Mouse (Mus musculus): ENCODE measurements around the gene Bcl11a. TPM values are rescaled to one million over a fixed set of nuclear protein-coding genes. Genes with fewer than 3 reads are reported as not detected.

The Bcl11a gene
- polyA plus RNA-seq, 1 experiment, result 89.4 TPM

GRCm38 (mm10) chr11:24130186-24130760 is 52.4 kb downstream of the Bcl11a start:
- TF ChIP-seq CTCF (IDR thresholded peaks at IDR 0.05; ENCODE audit: insufficient read depth, low read depth, low read length) (no peak), POLR2A (IDR thresholded peaks at IDR 0.05; ENCODE audit: insufficient read depth, low read depth, low read length) (no peak)
- 41% methylated on average over 7 of the region's 7 CpGs for WGBS
- Histone ChIP-seq H3K4me3 (ENCODE audit: insufficient read depth, low read depth, low read length) (no peak overlapping the region), H3K4me1 (ENCODE audit: control insufficient read depth, insufficient read depth, low read length) (peaks cover 47% of the 10 kb centered on the region), H3K27ac (ENCODE audit: insufficient read depth, low read depth, low read length) (no peak overlapping the region)

DNA sequence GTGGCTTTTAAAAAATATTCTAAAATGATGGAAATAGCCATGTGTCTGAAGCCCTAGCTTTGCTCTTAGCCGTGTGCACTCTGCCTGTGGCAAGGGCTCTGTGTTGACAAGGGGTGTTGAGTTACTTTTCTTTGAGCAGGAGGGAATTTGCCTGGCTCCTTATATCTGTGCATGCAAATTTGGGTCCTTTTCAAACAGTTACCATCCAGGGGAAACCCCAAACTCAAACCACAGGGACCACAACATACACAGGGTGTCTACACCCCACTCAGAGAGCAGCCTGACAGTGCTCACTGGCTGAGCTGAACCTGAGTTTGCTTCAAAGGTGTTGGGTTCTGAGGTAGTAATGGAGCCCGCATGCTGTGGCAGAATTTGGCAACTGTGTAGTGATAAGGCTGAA is 54.0 kb downstream of the Bcl11a start:
- TF ChIP-seq POLR2A (IDR thresholded peaks at IDR 0.05; ENCODE audit: insufficient read depth, low read depth, low read length) (no peak), CTCF (IDR thresholded peaks at IDR 0.05; ENCODE audit: insufficient read depth, low read depth, low read length) (no peak)
- Histone ChIP-seq H3K27ac (ENCODE audit: insufficient read depth, low read depth, low read length) (no peak overlapping the region), H3K4me1 (ENCODE audit: control insufficient read depth, insufficient read depth, low read length) (peaks cover 36% of the 10 kb centered on the region), H3K4me3 (ENCODE audit: insufficient read depth, low read depth, low read length) (no peak overlapping the region)
- WGBS, result 76% methylated on average over 2 of the region's 2 CpGs

DNA sequence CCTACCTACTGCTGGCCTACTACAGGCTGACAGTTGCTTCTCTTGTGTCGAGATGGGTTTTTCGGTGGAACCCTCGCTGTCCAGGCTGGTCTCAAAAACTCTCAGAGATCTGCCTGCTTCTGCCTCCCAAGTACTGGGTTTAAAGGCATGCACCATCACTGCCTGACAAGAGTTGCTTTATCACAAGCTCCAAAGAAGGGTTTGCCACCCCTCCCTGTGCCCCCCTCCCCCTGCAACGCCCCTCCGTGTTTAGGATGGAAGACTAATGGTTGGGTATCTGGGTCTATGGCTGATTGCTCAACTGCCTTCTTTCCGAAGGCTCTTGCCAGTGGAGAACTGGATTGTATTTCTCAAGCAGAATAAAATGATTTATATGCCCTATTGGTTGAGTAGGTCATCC is 54.5 kb downstream of the Bcl11a start:
- TF ChIP-seq CTCF (IDR thresholded peaks at IDR 0.05; ENCODE audit: insufficient read depth, low read depth, low read length) (no peak), POLR2A (IDR thresholded peaks at IDR 0.05; ENCODE audit: insufficient read depth, low read depth, low read length) (no peak)
- H3K4me3 ChIP-seq (ENCODE audit: insufficient read depth, low read depth, low read length), result no peak overlapping the region
- H3K27ac ChIP-seq (ENCODE audit: insufficient read depth, low read depth, low read length), result no peak overlapping the region
- 77% methylated on average over 6 of the region's 6 CpGs for WGBS
- H3K4me1 ChIP-seq (ENCODE audit: control insufficient read depth, insufficient read depth, low read length), result peaks cover 35% of the 10 kb centered on the region

DNA sequence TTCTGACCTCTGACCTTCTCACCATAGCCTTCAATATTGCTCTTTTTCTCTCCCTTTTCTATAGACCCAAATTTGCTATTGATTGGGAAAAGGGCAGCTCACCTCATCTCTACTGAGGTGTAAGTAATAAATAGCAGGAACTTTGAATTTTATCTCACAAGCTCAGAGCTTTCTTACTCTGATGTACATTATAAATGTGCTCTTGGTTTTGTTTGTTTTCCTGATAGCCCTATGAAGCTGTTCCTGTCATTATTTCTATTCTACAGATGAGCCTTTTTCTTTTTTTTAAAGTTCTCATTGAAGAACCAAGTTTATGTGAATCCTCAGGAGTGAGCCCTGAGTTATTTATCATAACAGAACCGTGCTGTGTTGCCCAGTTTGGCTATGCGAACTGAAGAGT is 55.0 kb downstream of the Bcl11a start:
- no peak for TF ChIP-seq CTCF (IDR thresholded peaks at IDR 0.05; ENCODE audit: insufficient read depth, low read depth, low read length)
- 84% methylated on average over 2 of the region's 2 CpGs for WGBS
- Histone ChIP-seq H3K4me3 (ENCODE audit: insufficient read depth, low read depth, low read length) (no peak overlapping the region), H3K4me1 (ENCODE audit: control insufficient read depth, insufficient read depth, low read length) (peaks cover 32% of the 10 kb centered on the region), H3K27ac (ENCODE audit: insufficient read depth, low read depth, low read length) (no peak overlapping the region)

DNA sequence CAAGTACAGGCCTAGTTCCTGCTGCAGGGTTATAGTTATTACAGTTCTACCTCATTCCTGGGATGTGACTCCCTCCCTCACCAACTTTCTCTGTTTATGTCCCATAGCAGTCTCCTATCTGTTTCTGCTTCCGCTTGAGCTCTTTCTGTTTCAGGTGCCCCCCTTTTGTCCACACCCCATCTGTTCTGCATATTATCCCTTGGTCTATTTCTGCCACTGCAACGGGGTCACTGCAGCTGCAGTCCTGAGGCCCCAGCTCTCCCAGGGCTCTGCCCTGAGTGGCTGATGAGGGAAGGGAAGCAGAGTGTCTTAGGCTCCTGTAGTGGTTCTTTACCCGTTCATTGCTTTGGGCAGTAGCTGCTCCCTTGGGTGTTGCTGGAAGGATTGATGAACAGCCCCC is 55.6 kb downstream of the Bcl11a start:
- TF ChIP-seq POLR2A (IDR thresholded peaks at IDR 0.05; ENCODE audit: insufficient read depth, low read depth, low read length) (no peak), CTCF (IDR thresholded peaks at IDR 0.05; ENCODE audit: insufficient read depth, low read depth, low read length) (no peak)
- 69% methylated on average over 3 of the region's 3 CpGs for WGBS
- Histone ChIP-seq H3K4me1 (ENCODE audit: control insufficient read depth, insufficient read depth, low read length) (peaks cover 26% of the 10 kb centered on the region), H3K4me3 (ENCODE audit: insufficient read depth, low read depth, low read length) (no peak overlapping the region), H3K27ac (ENCODE audit: insufficient read depth, low read depth, low read length) (no peak overlapping the region)

DNA sequence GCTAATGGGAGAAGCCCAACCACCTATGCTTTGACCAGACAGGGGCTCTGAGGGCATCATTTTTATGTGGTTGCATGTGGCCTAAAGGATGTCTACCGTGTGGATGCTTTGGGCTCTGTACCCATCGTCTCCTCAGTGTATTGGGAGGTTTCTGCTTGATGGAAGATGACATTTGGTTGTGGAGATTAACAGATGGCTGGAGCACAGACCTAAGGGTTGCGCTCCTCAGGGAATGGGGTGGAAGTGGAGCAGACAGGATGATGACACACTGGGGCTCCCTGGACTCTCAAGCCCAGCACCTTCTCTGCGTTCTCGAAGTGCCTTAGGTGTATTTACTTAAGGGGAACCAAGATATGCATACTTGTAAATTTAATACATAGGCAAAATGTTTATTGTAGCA is 56.1 kb downstream of the Bcl11a start:
- TF ChIP-seq CTCF (IDR thresholded peaks at IDR 0.05; ENCODE audit: insufficient read depth, low read depth, low read length), result no peak
- no peak for TF ChIP-seq POLR2A (IDR thresholded peaks at IDR 0.05; ENCODE audit: insufficient read depth, low read depth, low read length)
- H3K4me3 ChIP-seq (ENCODE audit: insufficient read depth, low read depth, low read length), result no peak overlapping the region
- H3K27ac ChIP-seq (ENCODE audit: insufficient read depth, low read depth, low read length), result no peak overlapping the region
- WGBS, result 85% methylated on average over 5 of the region's 5 CpGs
- H3K4me1 ChIP-seq (ENCODE audit: control insufficient read depth, insufficient read depth, low read length), result peaks cover 25% of the 10 kb centered on the region

DNA sequence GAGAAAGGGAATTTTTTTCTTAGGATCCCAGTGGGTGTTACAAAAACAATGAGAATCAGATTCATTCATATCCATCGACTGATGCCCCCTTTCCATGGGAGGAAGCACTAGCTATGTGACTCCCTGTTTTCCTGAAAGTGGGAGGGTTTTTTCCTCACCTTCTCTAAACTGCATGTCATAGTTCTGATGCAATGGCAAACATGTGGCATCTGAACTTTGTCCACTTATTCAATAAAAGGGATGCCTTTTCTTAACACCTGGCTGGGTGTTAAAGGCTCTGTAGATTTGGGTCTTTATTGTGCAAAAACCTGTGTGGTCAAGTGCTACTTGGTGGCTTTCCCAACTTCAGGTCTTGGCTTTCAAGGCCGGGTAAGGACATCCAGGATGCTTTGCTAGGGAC is 57.4 kb downstream of the Bcl11a start:
- no peak for TF ChIP-seq CTCF (IDR thresholded peaks at IDR 0.05; ENCODE audit: insufficient read depth, low read depth, low read length)
- no peak for TF ChIP-seq POLR2A (IDR thresholded peaks at IDR 0.05; ENCODE audit: insufficient read depth, low read depth, low read length)
- Histone ChIP-seq H3K27ac (ENCODE audit: insufficient read depth, low read depth, low read length) (no peak overlapping the region), H3K4me1 (ENCODE audit: control insufficient read depth, insufficient read depth, low read length) (peaks cover 13% of the 10 kb centered on the region), H3K4me3 (ENCODE audit: insufficient read depth, low read depth, low read length) (no peak overlapping the region)
- WGBS, result 64% methylated on average over 2 of the region's 2 CpGs

DNA sequence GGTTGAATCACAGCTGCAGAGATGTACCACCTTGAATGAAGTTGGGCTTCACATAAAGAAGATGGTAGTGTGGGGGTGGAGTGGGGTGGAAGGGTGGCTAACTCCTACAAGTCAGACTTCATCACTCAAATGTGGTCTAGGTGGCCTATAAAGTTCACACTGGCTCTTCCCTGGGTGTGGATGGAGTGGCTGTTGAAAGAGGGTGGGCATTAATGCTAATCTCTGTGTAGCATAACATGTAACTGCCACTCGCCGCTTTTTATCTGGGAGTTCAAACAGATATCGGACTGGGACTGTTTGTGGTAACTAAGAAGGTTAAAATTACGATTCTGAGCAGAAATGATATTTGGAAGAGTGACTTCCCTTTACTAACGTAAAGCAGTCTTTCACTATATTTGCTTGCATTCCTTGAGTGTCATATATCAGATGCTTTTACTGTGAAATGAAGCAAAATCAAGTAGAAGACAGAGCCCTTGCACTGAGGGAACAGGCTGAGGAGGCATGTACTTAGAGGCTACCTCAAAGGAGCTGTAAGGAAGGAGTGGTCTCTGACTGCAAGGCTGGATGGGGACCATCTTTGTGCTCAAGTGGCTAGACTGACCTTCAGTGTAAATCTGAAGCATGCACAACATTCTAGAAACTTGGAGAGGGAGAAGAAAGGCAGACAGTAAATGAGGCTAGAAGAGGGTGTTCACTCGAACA is 58.4 kb downstream of the Bcl11a start:
- Histone ChIP-seq H3K4me1 (ENCODE audit: control insufficient read depth, insufficient read depth, low read length) (peaks cover 13% of the 10 kb centered on the region), H3K4me3 (ENCODE audit: insufficient read depth, low read depth, low read length) (no peak overlapping the region), H3K27ac (ENCODE audit: insufficient read depth, low read depth, low read length) (no peak overlapping the region)
- no peak for TF ChIP-seq POLR2A (IDR thresholded peaks at IDR 0.05; ENCODE audit: insufficient read depth, low read depth, low read length)
- no peak for TF ChIP-seq CTCF (IDR thresholded peaks at IDR 0.05; ENCODE audit: insufficient read depth, low read depth, low read length)
- 75% methylated on average over 6 of the region's 6 CpGs for WGBS

DNA sequence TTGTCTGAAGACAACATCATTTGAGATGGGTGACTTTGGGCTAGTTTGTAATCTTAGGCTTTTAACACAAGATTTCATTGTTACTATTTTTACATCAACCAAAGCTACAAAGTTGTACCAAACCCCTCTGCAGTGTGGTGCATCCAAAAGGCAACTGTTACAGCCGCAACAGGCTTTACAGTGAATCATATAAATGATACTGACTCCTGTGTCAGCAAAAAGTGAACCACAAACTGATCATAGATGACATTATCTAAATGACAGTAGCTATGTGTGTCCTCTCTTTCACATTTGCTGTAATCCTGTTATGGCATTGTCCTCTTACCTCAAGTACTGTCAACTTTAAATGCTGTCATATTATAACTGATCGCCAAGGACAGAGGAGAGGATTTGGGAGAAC is 60.0 kb downstream of the Bcl11a start:
- WGBS, result 81% methylated on average over 2 of the region's 2 CpGs
- no peak overlapping the region for H3K27ac ChIP-seq (ENCODE audit: insufficient read depth, low read depth, low read length)
- H3K4me1 ChIP-seq (ENCODE audit: control insufficient read depth, insufficient read depth, low read length), result peaks cover 21% of the 10 kb centered on the region
- no peak overlapping the region for H3K4me3 ChIP-seq (ENCODE audit: insufficient read depth, low read depth, low read length)
- TF ChIP-seq POLR2A (IDR thresholded peaks at IDR 0.05; ENCODE audit: insufficient read depth, low read depth, low read length) (no peak), CTCF (IDR thresholded peaks at IDR 0.05; ENCODE audit: insufficient read depth, low read depth, low read length) (no peak)
